Mouse (Mus musculus): ENCODE data around the gene Olfr1230. TPM values are rescaled to one million over a fixed set of nuclear protein-coding genes. Genes with fewer than 3 reads are reported as not detected.

The Olfr1230 gene
- not detected in 2 replicates for polyA plus RNA-seq (2015; fragmentation: Nextera tagmentation; extraction: Ambion mirVana)

- no peak for DNase-seq (ENCODE audit: low spot score)
Observed at GRCm38 (mm10) chr2:89297168-89297567, at the start of gene Olfr1230. TSS of gene Olfr1230 (minus strand) at chr2:89297268.

- DNase-seq (ENCODE audit: low spot score): no peak
Observed at GRCm38 (mm10) chr2:89342298-89342697, 45.2 kb upstream of the Olfr1230 start, which contains the start of gene Olfr1233. TSS of gene Olfr1233 (minus strand) at chr2:89342398.

GRCm38 (mm10) chr2:89329575-89329974, 32.5 kb upstream of the Olfr1230 start, which contains the start of gene Olfr1232:
TSS of gene Olfr1232 (minus strand) at chr2:89329675.
- DNase-seq (ENCODE audit: low spot score): no peak

GRCm38 (mm10) chr2:89306974-89307373, 9.9 kb upstream of the Olfr1230 start, which contains the start of gene Olfr1231:
TSS of gene Olfr1231 (minus strand) at chr2:89307074.
- DNase-seq (ENCODE audit: low spot score): no peak

GRCm38 (mm10) chr2:89287914-89288313, 9.2 kb downstream of the Olfr1230 start, which contains the start of gene Olfr1229:
TSS of gene Olfr1229 (minus strand) at chr2:89288014.
- DNase-seq (ENCODE audit: low spot score): no peak

GRCm38 (mm10) chr2:89253962-89254361, 43.1 kb downstream of the Olfr1230 start, which contains the start of gene Olfr1228:
TSS of gene Olfr1228 (minus strand) at chr2:89254062.
- no peak for DNase-seq (ENCODE audit: low spot score)

Other genes with a start within 250 kb of the Olfr1230 start
- gene Olfr1218, start 236.1 kb downstream of the Olfr1230 start, polyA plus RNA-seq (2015; fragmentation: Nextera tagmentation; extraction: Ambion mirVana): not detected in 2 replicates
- not detected in 2 replicates for gene Olfr1219, start 213.8 kb downstream of the Olfr1230 start, polyA plus RNA-seq (2015; fragmentation: Nextera tagmentation; extraction: Ambion mirVana)
- not detected in 2 replicates for gene Olfr1220, start 190.4 kb downstream of the Olfr1230 start, polyA plus RNA-seq (2015; fragmentation: Nextera tagmentation; extraction: Ambion mirVana)
- not detected in 2 replicates for gene Olfr1221, start 180.0 kb downstream of the Olfr1230 start, polyA plus RNA-seq (2015; fragmentation: Nextera tagmentation; extraction: Ambion mirVana)
- not detected in 2 replicates for gene Olfr1222, start 164.2 kb downstream of the Olfr1230 start, polyA plus RNA-seq (2015; fragmentation: Nextera tagmentation; extraction: Ambion mirVana)
- gene Olfr1223, start 145.7 kb downstream of the Olfr1230 start, polyA plus RNA-seq (2015; fragmentation: Nextera tagmentation; extraction: Ambion mirVana): not detected in 2 replicates
- gene Olfr1224-ps1, start 133.2 kb downstream of the Olfr1230 start, polyA plus RNA-seq (2015; fragmentation: Nextera tagmentation; extraction: Ambion mirVana): not detected in 2 replicates
- gene Olfr1225, start 122.6 kb downstream of the Olfr1230 start, polyA plus RNA-seq (2015; fragmentation: Nextera tagmentation; extraction: Ambion mirVana): not detected in 2 replicates
- not detected in 2 replicates for gene Olfr1226, start 97.2 kb downstream of the Olfr1230 start, polyA plus RNA-seq (2015; fragmentation: Nextera tagmentation; extraction: Ambion mirVana)
- gene Olfr1228, start 43.2 kb downstream of the Olfr1230 start, polyA plus RNA-seq (2015; fragmentation: Nextera tagmentation; extraction: Ambion mirVana): not detected in 2 replicates
- not detected in 2 replicates for gene Olfr1229, start 9.3 kb downstream of the Olfr1230 start, polyA plus RNA-seq (2015; fragmentation: Nextera tagmentation; extraction: Ambion mirVana)
- gene Olfr1231, start 9.8 kb upstream of the Olfr1230 start, polyA plus RNA-seq (2015; fragmentation: Nextera tagmentation; extraction: Ambion mirVana): not detected in 2 replicates
- gene Olfr1232, start 32.4 kb upstream of the Olfr1230 start, polyA plus RNA-seq (2015; fragmentation: Nextera tagmentation; extraction: Ambion mirVana): not detected in 2 replicates
- not detected in 2 replicates for gene Olfr1233, start 45.1 kb upstream of the Olfr1230 start, polyA plus RNA-seq (2015; fragmentation: Nextera tagmentation; extraction: Ambion mirVana)
- gene Olfr1234, start 67.6 kb upstream of the Olfr1230 start, polyA plus RNA-seq (2015; fragmentation: Nextera tagmentation; extraction: Ambion mirVana): not detected in 2 replicates
- gene Olfr1238, start 112.4 kb upstream of the Olfr1230 start, polyA plus RNA-seq (2015; fragmentation: Nextera tagmentation; extraction: Ambion mirVana): not detected in 2 replicates
- not detected in 2 replicates for gene Olfr1239, start 123.1 kb upstream of the Olfr1230 start, polyA plus RNA-seq (2015; fragmentation: Nextera tagmentation; extraction: Ambion mirVana)
- not detected in 2 replicates for gene Olfr1240, start 145.7 kb upstream of the Olfr1230 start, polyA plus RNA-seq (2015; fragmentation: Nextera tagmentation; extraction: Ambion mirVana)
- not detected in 2 replicates for gene Olfr1241, start 189.9 kb upstream of the Olfr1230 start, polyA plus RNA-seq (2015; fragmentation: Nextera tagmentation; extraction: Ambion mirVana)
- not detected in 2 replicates for gene Olfr1242, start 201.1 kb upstream of the Olfr1230 start, polyA plus RNA-seq (2015; fragmentation: Nextera tagmentation; extraction: Ambion mirVana)
- gene Olfr1243, start 234.2 kb upstream of the Olfr1230 start, polyA plus RNA-seq (2015; fragmentation: Nextera tagmentation; extraction: Ambion mirVana): not detected in 2 replicates